Comparison of ENCODE assay signal across 8 mouse cellular contexts in the genomic region with DNA sequence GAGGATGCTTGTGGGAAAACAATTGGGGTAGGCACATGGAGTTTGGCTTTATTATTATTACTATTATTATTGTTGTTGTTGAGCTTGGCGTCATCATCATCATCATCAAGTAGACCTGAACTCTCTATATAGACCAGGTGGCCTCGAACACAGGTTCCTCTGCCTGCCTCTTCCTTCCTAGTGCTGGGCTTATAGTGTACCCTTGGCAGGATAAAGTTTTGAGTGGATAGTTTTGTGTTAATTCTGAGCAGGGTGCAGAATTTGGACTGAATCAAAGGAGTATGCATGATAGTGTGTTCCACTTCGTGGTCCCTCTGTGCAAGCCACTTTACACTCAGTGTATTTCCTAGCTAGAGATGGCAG. TPM values are rescaled to one million over a fixed set of nuclear protein-coding genes. Genes with fewer than 3 reads are reported as not detected.
DNase-seq lines count a peak whose midpoint lies in the region; ATAC-seq and TF ChIP-seq lines count a peak whose summit lies in the region.

No protein-coding gene starts in this region.

- H3K27ac ChIP-seq in layer of hippocampus, adult 2 months = peak overlapping the region; percentile 90
- no peak overlapping the region for H3K27ac ChIP-seq in embryonic facial prominence, embryonic 13.5 days
- H3K27ac ChIP-seq in intestine, embryonic 16.5 days (ENCODE audit: low read length) = no peak overlapping the region
- peak overlapping the region; percentile 75; the same call in 1 of the 2 replicates for H3K27ac ChIP-seq in neural tube, embryonic 13.5 days (replicated peaks)

- DNase-seq in layer of hippocampus, adult 2 months (ENCODE audit: low spot score in 2 of 2) = no peak
- no peak for DNase-seq in layer of hippocampus, postnatal 14 days (ENCODE audit: low spot score in 2 of 2)
- no peak for DNase-seq in cerebellum, adult 18-20 months
- DNase-seq in natural killer cell, adult 2 months (ENCODE audit: low spot score in 2 of 2) = no peak

- H3K9ac ChIP-seq in embryonic facial prominence, embryonic 13.5 days = peak overlapping the region; percentile 79
- peak overlapping the region; percentile 68 for H3K9ac ChIP-seq in intestine, embryonic 16.5 days (ENCODE audit: low read depth, low read length)
- 0 out of 2 replicates have a peak overlapping the region, but pooled peaks have one; percentile 80 for H3K9ac ChIP-seq in neural tube, embryonic 13.5 days

- ATAC-seq in embryonic facial prominence, embryonic 13.5 days (ENCODE audit: insufficient number of reproducible peaks, insufficient read depth, low FRiP score, low TSS enrichment, low read depth) = 0 out of 2 replicates have a peak, but pooled peaks have one; percentile 4
- peak; percentile 16 for ATAC-seq in intestine, embryonic 16.5 days
- peak; percentile 17 for ATAC-seq in neural tube, embryonic 13.5 days (ENCODE audit: low read depth)
- no peak for ATAC-seq in megakaryocyte progenitor cell, adult 5-6 weeks (replicated peaks; ENCODE audit: poor library complexity)

- H3K4me3 ChIP-seq in layer of hippocampus, adult 2 months = peak overlapping the region; percentile 70
- H3K4me3 ChIP-seq in embryonic facial prominence, embryonic 13.5 days = peak overlapping the region; percentile 57
- peak overlapping the region; percentile 58 for H3K4me3 ChIP-seq in intestine, embryonic 16.5 days (ENCODE audit: low read length)
- H3K4me3 ChIP-seq in neural tube, embryonic 13.5 days = peak overlapping the region; percentile 50

- H3K9me3 ChIP-seq in embryonic facial prominence, embryonic 13.5 days = no peaks in the 10 kb centered on the region
- H3K9me3 ChIP-seq in intestine, embryonic 16.5 days (ENCODE audit: control insufficient read depth, low read length) = no peaks in the 10 kb centered on the region
- no peaks in the 10 kb centered on the region for H3K9me3 ChIP-seq in neural tube, embryonic 13.5 days

- peaks cover 59% of the 10 kb centered on the region for H3K36me3 ChIP-seq in embryonic facial prominence, embryonic 13.5 days
- peaks cover 32% of the 10 kb centered on the region for H3K36me3 ChIP-seq in intestine, embryonic 16.5 days (ENCODE audit: control insufficient read depth, insufficient read depth, low read length)
- peaks cover 64% of the 10 kb centered on the region for H3K36me3 ChIP-seq in neural tube, embryonic 13.5 days

- H3K4me1 ChIP-seq in embryonic facial prominence, embryonic 13.5 days = peaks cover 7% of the 10 kb centered on the region; the same call in 1 of the 2 replicates
- peaks cover 2% of the 10 kb centered on the region; the same call in 1 of the 2 replicates for H3K4me1 ChIP-seq in intestine, embryonic 16.5 days (ENCODE audit: control insufficient read depth, insufficient read depth, low read length)
- peaks cover 10% of the 10 kb centered on the region for H3K4me1 ChIP-seq in neural tube, embryonic 13.5 days (replicated peaks)

- H3K27me3 ChIP-seq in embryonic facial prominence, embryonic 13.5 days = peaks cover 6% of the 10 kb centered on the region; the same call in 1 of the 2 replicates
- no peaks in the 10 kb centered on the region for H3K27me3 ChIP-seq in intestine, embryonic 16.5 days (replicated peaks; ENCODE audit: control insufficient read depth, insufficient read depth, low read length)
- H3K27me3 ChIP-seq in neural tube, embryonic 13.5 days = no peaks in the 10 kb centered on the region

- no peak for TF ChIP-seq CTCF in layer of hippocampus, adult 2 months (conservative IDR thresholded peaks at IDR 0.05)

- H3K4me2 ChIP-seq in embryonic facial prominence, embryonic 13.5 days = peak overlapping the region; percentile 95
- H3K4me2 ChIP-seq in intestine, embryonic 16.5 days (ENCODE audit: low read depth, low read length) = peak overlapping the region; percentile 93
- peak overlapping the region; percentile 85 for H3K4me2 ChIP-seq in neural tube, embryonic 13.5 days

- 5% methylated on average over 3 of the region's 3 CpGs for WGBS in embryonic facial prominence, embryonic 13.5 days
- 10% methylated on average over 3 of the region's 3 CpGs for WGBS in intestine, embryonic 16.5 days
- 10% methylated on average over 3 of the region's 3 CpGs for WGBS in neural tube, embryonic 13.5 days

RNA-seq across cellular contexts. Expression of gene Sec61a1, which starts 18.3 kb away (rescaled TPM):
- 10 to 100 TPM; 80.9 to 94.0 TPM for total RNA-seq in layer of hippocampus, adult 2 months (2021)
- total RNA-seq in layer of hippocampus, postnatal 14 days (2021) = 100 to 1,000 TPM; 122 to 130 TPM
- 249 and 250 TPM in 2 replicates for polyA plus RNA-seq in embryonic facial prominence, embryonic 13.5 days (2015; fragmentation: Nextera tagmentation; extraction: Ambion mirVana)
- polyA plus RNA-seq in intestine, embryonic 16.5 days (2015; fragmentation: Nextera tagmentation; extraction: Ambion mirVana) = 277 and 297 TPM in 2 replicates
- polyA plus RNA-seq in neural tube, embryonic 13.5 days (2015; fragmentation: Nextera tagmentation; extraction: Ambion mirVana) = 164 and 173 TPM in 2 replicates
- total RNA-seq in megakaryocyte progenitor cell, adult 5-6 weeks (2015) = 169 and 184 TPM in 2 replicates
- total RNA-seq in megakaryocyte progenitor cell, adult 5-6 weeks (2017) = 140 and 153 TPM in 2 replicates

RNA-seq across cellular contexts. Expression of gene Ruvbl1, which starts 35.2 kb away (rescaled TPM):
- total RNA-seq in layer of hippocampus, adult 2 months (2021) = 10 to 100 TPM; 40.3 to 41.1 TPM
- total RNA-seq in layer of hippocampus, postnatal 14 days (2021) = 10 to 100 TPM; 35.9 to 36.6 TPM
- 148 and 158 TPM in 2 replicates for polyA plus RNA-seq in embryonic facial prominence, embryonic 13.5 days (2015; fragmentation: Nextera tagmentation; extraction: Ambion mirVana)
- polyA plus RNA-seq in intestine, embryonic 16.5 days (2015; fragmentation: Nextera tagmentation; extraction: Ambion mirVana) = 112 and 125 TPM in 2 replicates
- 83.0 and 105 TPM in 2 replicates for polyA plus RNA-seq in neural tube, embryonic 13.5 days (2015; fragmentation: Nextera tagmentation; extraction: Ambion mirVana)
- 87.3 and 97.4 TPM in 2 replicates for total RNA-seq in megakaryocyte progenitor cell, adult 5-6 weeks (2015)
- 195 and 222 TPM in 2 replicates for total RNA-seq in megakaryocyte progenitor cell, adult 5-6 weeks (2017)

RNA-seq across cellular contexts. Expression of gene Eefsec, which starts 54.0 kb away (rescaled TPM):
- total RNA-seq in layer of hippocampus, adult 2 months (2021) = 10 to 100 TPM; 27.5 to 29.4 TPM
- total RNA-seq in layer of hippocampus, postnatal 14 days (2021) = 10 to 100 TPM; 21.4 to 23.5 TPM
- 45.7 and 46.9 TPM in 2 replicates for polyA plus RNA-seq in embryonic facial prominence, embryonic 13.5 days (2015; fragmentation: Nextera tagmentation; extraction: Ambion mirVana)
- polyA plus RNA-seq in intestine, embryonic 16.5 days (2015; fragmentation: Nextera tagmentation; extraction: Ambion mirVana) = 34.4 and 40.8 TPM in 2 replicates
- polyA plus RNA-seq in neural tube, embryonic 13.5 days (2015; fragmentation: Nextera tagmentation; extraction: Ambion mirVana) = 25.7 and 32.3 TPM in 2 replicates
- total RNA-seq in megakaryocyte progenitor cell, adult 5-6 weeks (2015) = 16.5 and 17.0 TPM in 2 replicates
- total RNA-seq in megakaryocyte progenitor cell, adult 5-6 weeks (2017) = 10.5 and 12.6 TPM in 2 replicates

Comparison
In these comparisons a context has a peak if more than half of its experiments do, and no peak if none do; other contexts are left out.
1. H3K27ac ChIP-seq: peak in layer of hippocampus, adult 2 months (single experiment) and neural tube, embryonic 13.5 days (single experiment); none in embryonic facial prominence, embryonic 13.5 days (single experiment) and intestine, embryonic 16.5 days (single experiment).
2. Peak in every context shown above with its lines, with median percentiles within 50 percentile points of each other: H3K4me3 ChIP-seq, H3K4me2 ChIP-seq and H3K9ac ChIP-seq.